Mouse (Mus musculus) thymus, adult 2 months (tissue): ENCODE measurements around the gene Ranbp9. TPM values are rescaled to one million over a fixed set of nuclear protein-coding genes. Genes with fewer than 3 reads are reported as not detected.
A peak's percentile ranks its signal among the peaks of the same experiment; 100 is the strongest.

Experiments used
- DNase-seq: peaks from one replicate; pipeline ENCODE4 v3.0.0; 2021
- H3K27ac ChIP-seq: fragments of 200-500 bp; 2 replicates; pipeline ENCODE4 v1.5.1; 2012; ENCODE audit warnings: low read length, control low read depth; ENCODE audit not compliant: control insufficient read depth, insufficient read depth
- H3K27me3 ChIP-seq: fragments of 200-500 bp; 2 replicates; pipeline ENCODE4 v1.6.1; 2012; ENCODE audit warnings: mild to moderate bottlenecking, low read length, moderate library complexity, mixed read lengths; ENCODE audit not compliant: control insufficient read depth, insufficient read depth
- H3K36me3 ChIP-seq: fragments of 200-500 bp; 2 replicates; pipeline ENCODE4 v1.6.1; 2012; ENCODE audit warnings: mild to moderate bottlenecking, low read length, moderate library complexity; ENCODE audit not compliant: control insufficient read depth, insufficient read depth
- H3K4me1 ChIP-seq: fragments of 200-500 bp; replicated peaks from 2 replicates; pipeline ENCODE4 v1.6.1; 2012; ENCODE audit warnings: low read length; ENCODE audit not compliant: control insufficient read depth, insufficient read depth
- H3K4me3 ChIP-seq: fragments of 200-500 bp; 2 replicates; pipeline ENCODE4 v1.5.1; 2012; ENCODE audit warnings: mild to moderate bottlenecking, low read length, control low read depth, moderate library complexity; ENCODE audit not compliant: control insufficient read depth, insufficient read depth
- CTCF ChIP-seq: fragments of 200-500 bp; IDR thresholded peaks from 2 replicates; pipeline ENCODE4 v1.5.1; 2012; ENCODE audit warnings: mild to moderate bottlenecking, control low read depth, low read length, moderate library complexity, borderline replicate concordance; ENCODE audit not compliant: control insufficient read depth, poor library complexity, insufficient read depth; ENCODE audit errors: extremely low read depth
- POLR2A ChIP-seq: fragments of 200-500 bp; IDR thresholded peaks from 2 replicates; pipeline ENCODE4 v1.6.1; 2012; ENCODE audit warnings: mild to moderate bottlenecking, low read length, control low read depth, moderate library complexity; ENCODE audit not compliant: control insufficient read depth, poor library complexity, insufficient read depth; ENCODE audit errors: extremely low read depth
- WGBS: fragments of 180-500 bp; shearing (Covaris S2); methylation state at CpG from one replicate; pipeline ENCODE4 v1.1.7; 2018; 5-methylcytosine and 5-hydroxymethylcytosine counted together
- polyA plus RNA-seq: library from polyadenylated mRNA; depleted of rRNA; stranded (reverse); fragments of >200 nt; gene quantifications from 2 replicates; pipeline ENCODE4 v1.2.3, GENCODE M21; 2012

Ranbp9 gene
- polyA plus RNA-seq, 1 experiment: 26.7 TPM

DNA sequence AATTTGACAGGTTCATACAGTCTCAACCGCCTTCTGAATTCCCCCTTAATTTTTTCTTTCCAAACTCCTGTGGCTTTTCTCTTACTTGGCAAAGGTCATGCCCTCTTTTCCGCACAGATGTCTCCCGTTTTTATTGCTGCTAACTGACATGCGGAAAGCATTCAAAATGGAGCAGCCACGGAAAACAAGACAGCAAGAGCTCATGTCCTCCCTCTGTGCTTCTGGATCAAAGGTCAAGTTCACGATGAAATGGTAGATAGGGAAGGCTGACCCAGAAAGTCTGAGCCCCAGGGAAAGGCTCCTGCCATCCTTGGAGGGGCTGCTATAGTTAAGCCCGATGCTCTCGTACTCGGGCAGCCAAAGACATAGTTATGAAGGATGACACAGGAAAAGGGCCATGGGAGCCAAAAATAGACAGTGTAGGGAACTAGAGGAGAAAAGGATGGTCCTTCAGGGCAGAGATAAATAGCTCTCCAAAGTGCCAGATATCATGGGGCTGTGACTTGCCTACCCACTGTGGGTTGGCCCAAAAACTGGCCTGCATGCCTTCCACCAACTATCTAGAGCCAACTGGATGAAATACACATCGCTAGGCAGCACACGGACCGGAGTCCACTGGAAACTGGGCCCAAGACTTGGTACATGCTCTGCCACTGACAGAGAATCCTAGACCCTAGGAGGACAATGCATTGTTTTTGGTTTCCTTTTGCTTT lies 5.6 kb upstream of the Ranbp9 start:
- H3K27ac ChIP-seq: no peak overlapping the region
- no peak for DNase-seq
- H3K4me1 ChIP-seq: no peaks in the 10 kb centered on the region; the same call in 1 of the 2 replicates
- H3K4me3 ChIP-seq: no peak overlapping the region
- H3K36me3 ChIP-seq: no peaks in the 10 kb centered on the region
- no peaks in the 10 kb centered on the region for H3K27me3 ChIP-seq
- 95% methylated on average over 12 of the region's 12 CpGs for WGBS
- TF ChIP-seq CTCF: no peak

DNA sequence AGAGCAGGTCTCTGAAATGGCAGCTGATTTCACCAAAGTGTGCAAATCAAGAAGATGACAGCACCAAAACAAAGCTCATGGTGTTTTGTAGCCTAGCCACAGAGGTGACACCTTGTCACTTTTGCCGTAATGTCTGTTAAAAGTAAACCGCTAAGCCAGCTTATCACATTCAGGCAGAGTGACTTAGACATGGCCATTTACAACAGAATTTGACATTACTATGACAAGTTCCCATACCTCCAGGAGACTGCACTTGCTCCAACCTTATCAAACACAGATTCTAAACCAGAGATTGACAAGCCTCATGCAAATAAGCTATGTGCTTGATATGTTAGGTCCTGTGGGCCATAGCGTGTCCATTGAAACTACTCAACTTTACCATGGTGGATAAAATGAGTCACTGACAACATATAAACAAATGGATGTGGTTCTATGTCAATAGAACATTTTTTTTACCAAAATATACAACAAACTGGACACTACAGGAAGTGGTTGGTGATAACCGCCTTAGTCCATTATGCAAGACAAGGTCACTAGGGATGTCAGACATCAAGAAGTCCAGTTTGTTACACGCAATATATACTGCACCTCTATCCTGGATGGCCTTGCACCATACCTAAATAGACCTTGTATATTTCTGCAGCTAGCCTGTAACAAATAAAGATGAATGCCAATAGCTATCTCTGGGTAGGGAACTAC lies 4.3 kb upstream of the Ranbp9 start:
- WGBS: 95% methylated on average over 5 of the region's 5 CpGs
- Histone ChIP-seq H3K36me3 (no peaks in the 10 kb centered on the region), H3K4me1 (no peaks in the 10 kb centered on the region; the same call in 1 of the 2 replicates), H3K27me3 (no peaks in the 10 kb centered on the region), H3K4me3 (no peak overlapping the region), H3K27ac (no peak overlapping the region)
- TF ChIP-seq CTCF (no peak), POLR2A (no peak)
- DNase-seq: no peak

DNA sequence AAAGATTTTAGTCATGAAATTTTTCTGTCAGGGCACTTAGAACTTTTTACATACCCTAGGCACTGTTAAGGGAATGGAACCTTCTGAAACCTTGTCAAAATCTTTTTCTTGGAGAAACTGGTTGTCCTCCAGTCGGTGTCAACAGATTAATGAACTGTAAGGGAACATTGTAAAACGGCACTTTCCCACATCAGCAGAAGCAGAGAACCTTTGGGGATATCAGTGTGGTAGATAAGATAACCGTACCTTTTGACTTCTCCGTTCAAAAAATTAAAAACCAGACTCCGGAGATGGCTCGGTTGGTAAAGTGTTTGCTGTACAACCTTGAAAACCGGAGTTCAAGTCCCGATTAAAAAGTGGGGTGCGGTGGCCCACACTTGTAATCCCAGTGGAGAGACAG lies 1.7 kb upstream of the Ranbp9 start:
- Histone ChIP-seq H3K4me1 (peaks cover 1% of the 10 kb centered on the region), H3K27me3 (no peaks in the 10 kb centered on the region), H3K27ac (no peak overlapping the region), H3K4me3 (no peak overlapping the region), H3K36me3 (no peaks in the 10 kb centered on the region)
- no peak for DNase-seq
- 96% methylated on average over 9 of the region's 9 CpGs for WGBS
- TF ChIP-seq CTCF (no peak), POLR2A (no peak)

DNA sequence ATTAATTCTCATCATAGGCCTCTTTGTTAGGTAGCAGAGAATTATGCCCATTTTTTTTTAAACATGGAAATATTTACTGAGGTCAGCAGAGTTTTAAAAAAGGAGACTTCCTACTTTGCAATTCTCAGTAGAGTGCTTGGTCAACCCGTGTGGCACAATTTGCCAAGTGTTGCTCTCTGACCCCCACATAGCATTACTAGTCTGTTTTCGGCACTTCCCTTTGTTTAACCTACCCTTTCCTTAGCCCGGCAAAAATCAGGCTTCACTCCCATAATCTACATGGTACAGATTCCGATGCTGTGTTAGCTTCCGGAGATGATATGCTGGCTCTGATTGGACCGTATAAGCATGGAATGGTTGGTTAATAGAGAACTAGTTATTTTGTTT lies 770 bp upstream of the Ranbp9 start:
- no peaks in the 10 kb centered on the region for H3K27me3 ChIP-seq
- 57% methylated on average over 6 of the region's 6 CpGs for WGBS
- no peak for DNase-seq
- peaks cover 2% of the 10 kb centered on the region for H3K4me1 ChIP-seq
- no peaks in the 10 kb centered on the region for H3K36me3 ChIP-seq
- no peak overlapping the region for H3K27ac ChIP-seq
- peak overlapping the region; percentile 67; the same call in 1 of the 2 replicates for H3K4me3 ChIP-seq
- TF ChIP-seq CTCF (no peak), POLR2A (no peak)

DNA sequence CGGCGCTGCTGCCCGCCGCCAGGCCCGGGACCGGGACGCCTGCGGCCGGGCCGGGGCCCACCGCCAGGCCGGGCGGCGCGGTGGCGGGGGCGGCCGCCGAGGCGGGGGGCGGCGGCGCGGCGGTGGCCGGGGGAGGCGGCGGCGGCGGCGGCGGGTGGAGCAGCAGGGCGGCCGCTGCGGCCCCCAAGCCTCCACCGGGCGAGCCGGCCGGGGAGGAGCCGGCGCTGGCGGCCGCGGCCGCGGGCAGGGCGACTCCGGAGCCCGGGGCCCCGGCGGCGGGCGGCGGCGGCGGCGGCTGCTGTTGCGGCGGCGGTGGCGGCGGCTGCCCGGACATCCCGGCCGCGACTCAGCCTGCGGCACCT lies 506 bp downstream of the Ranbp9 start:
- TF ChIP-seq POLR2A (no peak), CTCF (no peak)
- DNase-seq: no peak
- Histone ChIP-seq H3K27ac (peak overlapping the region; percentile 90; the same call in 1 of the 2 replicates), H3K27me3 (no peaks in the 10 kb centered on the region), H3K4me3 (peak overlapping the region; percentile 99), H3K4me1 (peaks cover 5% of the 10 kb centered on the region), H3K36me3 (no peaks in the 10 kb centered on the region)
- WGBS: 30% methylated on average over 67 of the region's 67 CpGs

DNA sequence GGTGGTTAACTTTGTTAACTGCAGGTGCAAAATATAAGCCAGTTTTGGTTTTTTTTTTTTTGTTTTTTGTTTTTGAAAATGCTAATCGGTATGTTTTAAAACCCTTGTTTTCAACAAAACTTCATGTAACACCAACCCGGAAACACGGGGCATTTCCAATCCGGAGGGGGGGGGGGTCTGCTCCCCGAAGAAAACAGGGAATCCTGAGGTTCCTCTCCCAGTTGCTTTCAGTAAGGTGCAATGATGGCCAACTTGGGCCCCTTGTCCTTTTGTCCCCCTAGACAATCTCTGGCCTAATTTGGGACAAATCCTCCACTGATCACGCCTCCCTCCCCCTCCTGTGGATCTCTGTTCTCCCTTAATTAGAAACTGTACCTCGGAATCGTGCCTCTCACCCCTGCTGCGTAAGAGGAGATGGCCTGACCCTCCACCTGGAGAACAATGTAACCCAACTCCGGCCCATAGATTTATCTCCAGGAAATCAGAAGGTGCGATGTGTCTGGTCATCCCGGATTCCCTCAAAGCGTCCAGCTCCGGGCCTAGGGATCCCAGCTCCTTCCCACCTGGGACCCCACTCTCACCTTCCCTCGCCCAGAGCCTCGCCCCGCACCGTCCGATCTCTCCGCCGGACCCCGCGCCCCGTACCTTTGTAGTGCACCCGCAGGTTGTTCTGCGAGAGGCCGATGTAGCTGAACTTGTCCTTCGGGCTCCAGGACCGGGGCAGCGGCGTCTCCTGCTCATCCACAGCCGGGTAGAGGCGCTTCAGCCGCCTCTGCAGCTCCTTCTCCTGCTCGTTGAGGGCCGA lies 1.1 kb downstream of the Ranbp9 start:
- no peak for TF ChIP-seq CTCF
- no peak for TF ChIP-seq POLR2A
- DNase-seq: peak; percentile 45
- Histone ChIP-seq H3K27ac (peak overlapping the region; percentile 90), H3K4me3 (peak overlapping the region; percentile 99), H3K27me3 (no peaks in the 10 kb centered on the region), H3K36me3 (no peaks in the 10 kb centered on the region), H3K4me1 (peaks cover 5% of the 10 kb centered on the region)
- 1% methylated on average over 36 of the region's 36 CpGs for WGBS
